Mouse (Mus musculus): ENCODE results near the gene Shmt1. TPM values are rescaled to one million over a fixed set of nuclear protein-coding genes. Genes with fewer than 3 reads are reported as not detected.

The Shmt1 gene
- polyA plus RNA-seq, 1 experiment from 2014 or later, result 49.9 TPM

GRCm38 (mm10) chr11:60761681-60762080 is 49.8 kb downstream of the Shmt1 start:
- no peak overlapping the region for H3K9ac ChIP-seq
- WGBS, result 93% methylated on average over 3 of the region's 3 CpGs
- no peak overlapping the region for H3K27ac ChIP-seq
- H3K36me3 ChIP-seq (replicated peaks), result peaks cover 50% of the 10 kb centered on the region
- no peaks in the 10 kb centered on the region for H3K27me3 ChIP-seq
- H3K4me2 ChIP-seq, result no peak overlapping the region
- H3K4me3 ChIP-seq (replicated peaks), result no peak overlapping the region
- no peak for ATAC-seq (ENCODE audit: low FRiP score)
- H3K9me3 ChIP-seq, result no peaks in the 10 kb centered on the region
- no peaks in the 10 kb centered on the region for H3K4me1 ChIP-seq

- Histone ChIP-seq H3K9ac (no peak overlapping the region), H3K9me3 (no peaks in the 10 kb centered on the region), H3K27me3 (no peaks in the 10 kb centered on the region), H3K27ac (no peak overlapping the region), H3K4me1 (no peaks in the 10 kb centered on the region), H3K36me3 (replicated peaks) (peaks cover 83% of the 10 kb centered on the region), H3K4me3 (replicated peaks) (no peak overlapping the region), H3K4me2 (no peak overlapping the region)
- ATAC-seq (ENCODE audit: low FRiP score), result no peak
- WGBS, result 94% methylated on average over 7 of the region's 7 CpGs
Observed at GRCm38 (mm10) chr11:60755570-60755969, 55.9 kb downstream of the Shmt1 start.

GRCm38 (mm10) chr11:60740321-60740720 is 71.2 kb downstream of the Shmt1 start:
- Histone ChIP-seq H3K4me1 (no peaks in the 10 kb centered on the region), H3K9me3 (no peaks in the 10 kb centered on the region), H3K4me2 (no peak overlapping the region), H3K36me3 (replicated peaks) (peaks cover 62% of the 10 kb centered on the region), H3K27me3 (no peaks in the 10 kb centered on the region), H3K9ac (no peak overlapping the region), H3K27ac (no peak overlapping the region), H3K4me3 (replicated peaks) (no peak overlapping the region)
- no peak for ATAC-seq (ENCODE audit: low FRiP score)
- WGBS, result 76% methylated on average over 3 of the region's 3 CpGs

Other genes starting within 250 kb of the Shmt1 start
- gene Llgl1, start 112.0 kb downstream of the Shmt1 start, polyA plus RNA-seq (2016; fragmentation: Nextera tagmentation; extraction: Ambion mirVana), result 138 and 152 TPM in 2 replicates
- gene Flii, start 84.5 kb downstream of the Shmt1 start, polyA plus RNA-seq (2016; fragmentation: Nextera tagmentation; extraction: Ambion mirVana), result 76.2 and 78.9 TPM in 2 replicates
- 15.4 and 17.9 TPM in 2 replicates for gene Mief2, start 83.3 kb downstream of the Shmt1 start, polyA plus RNA-seq (2016; fragmentation: Nextera tagmentation; extraction: Ambion mirVana)
- gene Top3a, start 34.4 kb downstream of the Shmt1 start, polyA plus RNA-seq (2016; fragmentation: Nextera tagmentation; extraction: Ambion mirVana), result 20.5 and 21.1 TPM in 2 replicates
- gene Smcr8, start 34.2 kb downstream of the Shmt1 start, polyA plus RNA-seq (2016; fragmentation: Nextera tagmentation; extraction: Ambion mirVana), result 11.0 and 11.5 TPM in 2 replicates
- gene Dhrs7b, start 18.9 kb upstream of the Shmt1 start, polyA plus RNA-seq (2016; fragmentation: Nextera tagmentation; extraction: Ambion mirVana), result 23.5 and 27.2 TPM in 2 replicates
- 49.6 and 52.1 TPM in 2 replicates for gene Tmem11, start 67.6 kb upstream of the Shmt1 start, polyA plus RNA-seq (2016; fragmentation: Nextera tagmentation; extraction: Ambion mirVana)
- gene Natd1, start 103.0 kb upstream of the Shmt1 start, polyA plus RNA-seq (2016; fragmentation: Nextera tagmentation; extraction: Ambion mirVana), result 24.1 and 29.9 TPM in 2 replicates
- gene Map2k3, start 120.3 kb upstream of the Shmt1 start, polyA plus RNA-seq (2016; fragmentation: Nextera tagmentation; extraction: Ambion mirVana), result 40.5 and 43.7 TPM in 2 replicates
- gene Kcnj12, start 210.8 kb upstream of the Shmt1 start, polyA plus RNA-seq (2016; fragmentation: Nextera tagmentation; extraction: Ambion mirVana), result 0.22 and 0.42 TPM in 2 replicates

Data from forebrain, embryonic 12.5 days (tissue).